Mouse (Mus musculus) gastrocnemius, adult 8-10 months (tissue): ENCODE measurements around the gene Acad12. TPM values are rescaled to one million over a fixed set of nuclear protein-coding genes. Genes with fewer than 3 reads are reported as not detected.

Source experiments
- DNase-seq, 2 experiments: peaks; one replicate each; pipeline ENCODE4 v3.0.0; 2022; ENCODE audit warnings: low spot score in 2 of 2
- total RNA-seq, 4 experiments: library from RNA; stranded (reverse); gene quantifications; 2 replicates each; pipeline ENCODE4 v1.2.4; 2022

The Acad12 gene
- total RNA-seq, 4 experiments from 2014 or later, result 23.7 to 31.0 (median 28.0) TPM

GRCm38 (mm10) chr5:121585005-121585404, 33.7 kb downstream of the Acad12 start:
- no peak for DNase-seq

DNA sequence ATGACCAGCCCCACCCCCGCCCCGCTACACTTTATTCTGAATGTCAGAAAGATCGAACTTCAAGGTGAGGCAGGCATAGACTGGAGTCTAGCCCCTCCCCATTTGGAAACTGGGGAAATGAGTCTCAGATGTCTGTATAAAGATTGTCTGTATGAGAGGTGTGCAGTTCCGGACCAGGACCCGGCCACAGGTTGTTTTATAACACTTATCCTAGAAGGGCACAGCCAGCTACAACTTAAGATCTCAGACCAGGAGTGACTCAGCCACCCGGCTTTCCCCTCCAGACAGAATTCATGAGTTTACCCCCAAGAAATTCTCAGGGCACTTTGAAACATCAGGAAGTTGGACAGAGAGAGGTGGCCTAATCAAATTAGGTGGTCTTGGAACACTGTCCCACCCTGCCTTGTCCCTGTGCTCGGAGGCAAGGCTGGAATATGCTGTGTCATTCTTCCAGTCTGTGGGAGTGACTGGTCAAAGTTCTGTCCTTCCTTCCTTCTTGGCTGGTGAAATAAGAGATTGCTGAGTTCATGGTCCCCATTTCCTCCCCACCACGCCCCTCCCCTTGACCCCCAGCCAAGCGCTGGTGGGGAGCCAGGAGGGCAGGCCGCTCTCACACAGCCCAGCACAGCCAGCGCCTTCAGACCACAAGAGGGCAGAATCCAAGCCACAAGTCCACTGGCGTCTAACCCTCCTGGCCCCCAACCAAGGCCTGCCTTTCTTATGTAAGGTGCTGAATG, 34.8 kb downstream of the Acad12 start:
- DNase-seq, result peak; percentile 96 to 97

DNA sequence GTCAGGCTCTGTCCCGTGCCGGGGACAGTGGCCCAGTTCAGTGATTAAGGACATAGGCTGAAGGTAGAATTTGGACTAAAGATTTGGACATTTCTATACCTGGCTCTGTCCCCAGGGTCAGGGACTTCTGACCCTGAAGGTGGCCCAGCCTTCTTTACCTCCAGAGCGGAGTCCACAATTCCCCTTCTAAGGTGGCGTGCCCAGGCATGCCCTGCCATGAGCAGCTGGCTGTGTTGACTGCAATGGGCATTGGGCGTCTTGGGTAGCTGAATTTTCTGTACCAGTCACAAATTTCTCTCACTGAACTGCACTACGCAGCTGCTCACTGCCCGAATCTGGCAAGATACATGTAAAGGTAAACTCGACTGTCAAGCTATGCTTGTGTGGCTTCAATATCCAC, 36.8 kb downstream of the Acad12 start:
- no peak for DNase-seq

DNA sequence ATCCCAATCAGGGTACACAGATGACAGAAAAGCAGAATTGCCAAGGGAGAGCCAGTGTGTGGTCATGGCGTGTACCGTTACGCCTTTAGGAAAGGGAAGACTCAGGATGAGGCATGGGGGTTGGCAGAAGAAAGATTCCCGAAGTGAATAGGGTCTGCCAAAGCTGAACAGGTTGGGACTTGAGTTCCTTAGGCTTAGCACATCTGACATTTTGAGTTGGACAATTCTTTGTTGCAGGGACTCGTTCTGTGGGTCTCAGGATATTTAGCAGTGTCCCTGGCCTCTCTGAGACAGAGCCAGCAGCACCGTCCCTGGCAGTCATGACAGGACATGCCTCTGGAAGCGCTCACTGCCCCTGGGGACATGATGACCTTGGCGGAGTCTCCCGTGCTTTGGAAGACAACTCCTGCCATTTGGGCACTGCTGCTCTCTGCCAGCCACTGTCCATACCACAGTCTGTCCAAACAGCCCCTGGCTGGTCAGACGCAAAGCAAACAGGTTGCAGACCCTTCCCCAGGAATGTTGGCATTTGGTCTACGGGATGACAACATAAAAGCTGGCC, 41.7 kb downstream of the Acad12 start:
- DNase-seq, result peak; percentile 67 to 70

DNA sequence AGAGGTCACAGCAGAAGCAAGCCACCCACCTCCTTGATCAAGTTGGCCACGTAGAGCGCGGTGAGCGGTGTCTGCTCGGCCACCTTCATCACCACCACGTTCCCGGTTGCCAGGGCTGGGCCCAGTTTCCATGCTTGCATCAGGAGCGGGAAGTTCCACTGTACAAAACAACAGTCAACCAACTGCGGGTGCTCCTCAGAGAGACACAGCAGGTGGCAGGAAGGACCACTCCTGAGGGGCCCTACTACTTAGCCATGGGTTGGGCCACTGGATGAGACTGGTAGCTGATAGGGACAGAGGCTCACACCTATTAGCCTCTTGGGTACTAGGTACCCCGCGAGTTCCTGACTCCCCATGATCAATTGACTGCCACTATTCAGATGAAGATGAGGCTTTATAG, 42.9 kb downstream of the Acad12 start:
- DNase-seq, result no peak

- DNase-seq, result no peak
Measured at GRCm38 (mm10) chr5:121574145-121574544, 44.6 kb downstream of the Acad12 start.

DNA sequence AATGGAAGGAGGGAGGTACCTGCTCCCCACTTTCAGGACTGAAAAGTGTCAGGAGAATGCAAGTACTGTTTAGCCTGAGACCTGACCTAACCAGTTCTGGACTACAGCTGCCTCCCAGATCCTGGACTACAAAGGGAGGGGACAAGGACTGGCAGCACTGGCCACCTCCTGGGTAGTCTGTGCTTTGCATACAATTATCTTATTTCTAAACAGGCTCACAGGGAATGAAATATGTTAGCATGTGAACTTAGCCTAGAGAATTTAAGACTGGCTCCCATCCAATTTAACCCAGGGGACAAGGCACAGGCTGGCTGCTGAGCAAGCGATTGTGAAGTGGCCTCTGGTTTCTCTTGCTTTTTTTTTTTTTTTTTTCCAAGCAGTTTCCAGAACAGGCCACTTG, 48.0 kb downstream of the Acad12 start:
- DNase-seq, result no peak

GRCm38 (mm10) chr5:121569881-121570420, 48.8 kb downstream of the Acad12 start:
- DNase-seq, result no peak

DNA sequence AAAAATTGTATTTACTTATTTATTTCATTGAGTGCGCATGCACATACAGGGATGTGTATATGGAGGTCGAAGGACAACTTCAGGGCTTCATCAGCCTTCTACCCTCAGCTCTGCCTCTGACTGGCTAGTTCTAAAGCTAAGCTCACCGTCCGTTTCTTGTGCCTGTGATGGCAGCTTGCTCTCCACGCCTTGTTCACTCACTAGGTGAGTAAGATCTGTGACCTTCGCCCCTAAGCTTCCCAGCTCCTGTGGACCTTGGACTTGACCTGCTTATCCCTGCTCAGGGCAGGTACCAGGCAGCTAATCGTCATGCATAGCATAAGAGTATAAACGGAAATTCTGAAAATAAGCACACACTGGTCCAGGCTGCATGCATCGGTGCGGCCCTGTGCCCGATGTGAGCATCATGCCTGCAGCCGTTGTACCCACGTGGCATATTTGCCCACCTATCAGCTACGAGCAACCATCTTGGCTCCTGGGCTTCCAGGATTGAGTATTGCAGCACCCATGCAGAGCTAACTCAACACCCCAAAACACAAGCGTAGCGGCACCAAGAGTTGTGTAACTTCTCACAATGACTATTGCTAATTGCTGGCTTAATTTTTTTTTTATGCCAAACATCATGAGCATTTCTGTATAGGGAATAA, 52.6 kb downstream of the Acad12 start:
- no peak for DNase-seq

- peak; percentile 79 to 85 for DNase-seq
Measured at GRCm38 (mm10) chr5:121564468-121564895, 54.3 kb downstream of the Acad12 start.

GRCm38 (mm10) chr5:121562436-121562835, 56.3 kb downstream of the Acad12 start:
- no peak for DNase-seq

GRCm38 (mm10) chr5:121549196-121549595, 69.5 kb downstream of the Acad12 start:
- DNase-seq, result peak; percentile 46 to 75

- DNase-seq, result no peak
Measured at GRCm38 (mm10) chr5:121547084-121547483, 71.7 kb downstream of the Acad12 start.

Other genes with a start within 250 kb of the Acad12 start
- 10 to 100 TPM; 37.4 to 45.4 (median 40.5) TPM for gene Trafd1, start 233.3 kb downstream of the Acad12 start, total RNA-seq
- 10 to 100 TPM; 28.5 to 32.6 (median 30.3) TPM for gene Naa25, start 221.0 kb downstream of the Acad12 start, total RNA-seq
- 1 to 10 TPM; 6.3 to 9.3 (median 8.5) TPM for gene Tmem116, start 167.0 kb downstream of the Acad12 start, total RNA-seq
- gene Erp29, start 166.4 kb downstream of the Acad12 start, total RNA-seq, result 10 to 100 TPM; 30.5 to 34.9 (median 31.1) TPM
- not detected for gene Adam1b, start 115.5 kb downstream of the Acad12 start, total RNA-seq
- 1 to 10 TPM; 1.1 to 1.9 (median 1.5) TPM for gene Adam1a, start 73.5 kb downstream of the Acad12 start, total RNA-seq
- gene Gm42878, start 73.5 kb downstream of the Acad12 start, total RNA-seq, result under 1 TPM in 1 of 4 experiments, not detected in 3; 0.94 TPM
- gene Mapkapk5, start 73.0 kb downstream of the Acad12 start, total RNA-seq, result 100 to 1,000 TPM; 112 to 152 (median 133) TPM
- gene Aldh2, start 25.1 kb downstream of the Acad12 start, total RNA-seq, result 100 to 1,000 TPM; 112 to 210 (median 157) TPM
- gene Acad10, start 41.6 kb upstream of the Acad12 start, total RNA-seq, result 10 to 100 TPM; 12.7 to 14.7 (median 13.5) TPM
- gene Brap, start 41.6 kb upstream of the Acad12 start, total RNA-seq, result 10 to 100 TPM; 32.5 to 36.5 (median 34.7) TPM
- gene Atxn2, start 92.4 kb upstream of the Acad12 start, total RNA-seq, result 100 to 1,000 TPM in 1 of 4 experiments, 10 to 100 TPM in 3; 82.6 to 108 (median 88.6) TPM
- gene Sh2b3, start 218.7 kb upstream of the Acad12 start, total RNA-seq, result 10 to 100 TPM; 11.4 to 13.1 (median 12.3) TPM
- gene Pheta1, start 230.0 kb upstream of the Acad12 start, total RNA-seq, result 1 to 10 TPM; 5.0 to 5.7 (median 5.2) TPM